Comparison of ENCODE assay signal across 8 mouse cellular contexts in the genomic region with DNA sequence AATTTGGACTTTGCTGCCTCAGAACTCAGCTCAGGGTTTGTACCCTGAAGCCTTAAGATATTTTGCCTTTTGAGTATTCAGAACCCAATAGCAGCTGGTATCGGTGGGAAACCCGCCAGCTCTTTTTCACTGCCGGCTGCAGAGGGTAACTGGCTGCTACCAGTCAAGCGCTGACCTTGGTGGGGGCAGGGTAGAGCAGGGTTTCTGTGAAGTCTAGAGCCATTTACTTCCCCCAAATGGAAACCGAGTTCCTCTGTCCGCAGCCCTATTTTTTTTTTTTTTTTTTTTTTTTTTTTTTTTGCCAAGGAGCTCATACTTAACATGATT. TPM values are rescaled to one million over a fixed set of nuclear protein-coding genes. Genes with fewer than 3 reads are reported as not detected.
DNase-seq lines count a peak whose midpoint lies in the region; ATAC-seq and TF ChIP-seq lines count a peak whose summit lies in the region.

No protein-coding gene starts in this region.

- H3K27ac ChIP-seq in forebrain, embryonic 10.5 days = peak overlapping the region; percentile 95
- peak overlapping the region; percentile 100 for H3K27ac ChIP-seq in heart, embryonic 16.5 days (ENCODE audit: low read length)
- no peak overlapping the region for H3K27ac ChIP-seq in liver, embryonic 14.5 days

- H3K4me2 ChIP-seq in heart, embryonic 16.5 days (ENCODE audit: low read depth, low read length) = peak overlapping the region; percentile 89
- H3K4me2 ChIP-seq in liver, embryonic 14.5 days (ENCODE audit: low read depth) = peak overlapping the region; percentile 86

- under 1% methylated on average over 6 of the region's 6 CpGs for WGBS in forebrain, embryonic 10.5 days
- WGBS in heart, embryonic 16.5 days = 1% methylated on average over 6 of the region's 6 CpGs
- WGBS in liver, embryonic 14.5 days (ENCODE audit: insufficient replicate concordance) = 1% methylated on average over 6 of the region's 6 CpGs

- peak; percentile 79 for DNase-seq in 416B (ENCODE audit: low read depth)
- peak; percentile 87 for DNase-seq in adrenal gland, postnatal 14 days
- DNase-seq in forebrain, embryonic 10.5 days (ENCODE audit: extremely low spot score, low spot score) = peak; percentile 41
- DNase-seq in kidney, postnatal 36 days = peak; percentile 94
- DNase-seq in liver, embryonic 14.5 days (ENCODE audit: low read depth in 3 of 3, low spot score in 3 of 3) = no peak
- DNase-seq in ovary, adult 18-20 months (ENCODE audit: low spot score) = peak; percentile 84
- peak; percentile 21 to 37 for DNase-seq in thymus, postnatal 36 days

- TF ChIP-seq EP300 in liver, embryonic 14.5 days (IDR thresholded peaks at IDR 0.05; ENCODE audit: low read depth) = no peak

- TF ChIP-seq CTCF in liver, embryonic 14.5 days (IDR thresholded peaks at IDR 0.05; ENCODE audit: low read depth) = no peak

- 0 out of 2 replicates have a peak, but pooled peaks cover 3% of the 10 kb centered on the region for H3K36me3 ChIP-seq in forebrain, embryonic 10.5 days (replicated peaks)
- no peaks in the 10 kb centered on the region for H3K36me3 ChIP-seq in heart, embryonic 16.5 days (ENCODE audit: control insufficient read depth, insufficient read depth)
- H3K36me3 ChIP-seq in liver, embryonic 14.5 days (replicated peaks; ENCODE audit: control insufficient read depth, insufficient read depth, low read depth) = no peaks in the 10 kb centered on the region

- no peak for ATAC-seq in heart, embryonic 16.5 days (replicated peaks; ENCODE audit: extremely low read depth, insufficient read depth, low FRiP score)
- ATAC-seq in liver, embryonic 14.5 days (ENCODE audit: insufficient read depth) = no peak

- peak overlapping the region; percentile 86 for H3K4me3 ChIP-seq in forebrain, embryonic 10.5 days
- H3K4me3 ChIP-seq in heart, embryonic 16.5 days (ENCODE audit: low read length) = peak overlapping the region; percentile 91
- H3K4me3 ChIP-seq in liver, embryonic 14.5 days (ENCODE audit: insufficient read depth in 1 of 2, low read depth in 2 of 2, low read length in 2 of 2) = peak overlapping the region in 1 of 2 experiments; percentile 63; a peak in 2 of 4 replicates

- H3K4me1 ChIP-seq in forebrain, embryonic 10.5 days = peaks cover 44% of the 10 kb centered on the region
- peaks cover 13% of the 10 kb centered on the region for H3K4me1 ChIP-seq in heart, embryonic 16.5 days (ENCODE audit: control insufficient read depth, insufficient read depth, low read length)
- no peaks in the 10 kb centered on the region for H3K4me1 ChIP-seq in liver, embryonic 14.5 days (replicated peaks; ENCODE audit: control insufficient read depth in 2 of 2, insufficient read depth in 2 of 2, low read length in 1 of 2)

- H3K27me3 ChIP-seq in forebrain, embryonic 10.5 days (ENCODE audit: poor library complexity, severe bottlenecking) = no peaks in the 10 kb centered on the region
- H3K27me3 ChIP-seq in heart, embryonic 16.5 days (ENCODE audit: control insufficient read depth, insufficient read depth, low read length) = no peaks in the 10 kb centered on the region
- H3K27me3 ChIP-seq in liver, embryonic 14.5 days (ENCODE audit: control insufficient read depth, insufficient read depth, low read length) = peaks cover 31% of the 10 kb centered on the region

- H3K9ac ChIP-seq in heart, embryonic 16.5 days (ENCODE audit: low read length) = peak overlapping the region; percentile 93
- H3K9ac ChIP-seq in liver, embryonic 14.5 days (replicated peaks) = no peak overlapping the region

- no peaks in the 10 kb centered on the region for H3K9me3 ChIP-seq in forebrain, embryonic 10.5 days
- no peaks in the 10 kb centered on the region for H3K9me3 ChIP-seq in heart, embryonic 16.5 days (replicated peaks; ENCODE audit: control insufficient read depth, low read length)
- H3K9me3 ChIP-seq in liver, embryonic 14.5 days (ENCODE audit: control insufficient read depth, low read length) = no peaks in the 10 kb centered on the region

RNA-seq across cellular contexts. Expression of gene Jun, which starts 1.7 kb away (rescaled TPM):
- total RNA-seq in adrenal gland, postnatal 14 days (2021) = 68.6 and 95.7 TPM in 2 replicates
- polyA plus RNA-seq in forebrain, embryonic 10.5 days (2016; fragmentation: Nextera tagmentation; extraction: Ambion mirVana) = 74.2 and 82.9 TPM in 2 replicates
- 72.0 and 81.5 TPM in 2 replicates for polyA plus RNA-seq in heart, embryonic 16.5 days (2015; fragmentation: Nextera tagmentation; extraction: Ambion mirVana)
- polyA plus RNA-seq in liver, embryonic 14.5 days (2012; rRNA removed) = 2.0 and 2.4 TPM in 2 replicates
- polyA plus RNA-seq in liver, embryonic 14.5 days (2014; fragmentation: Nextera tagmentation; extraction: Ambion mirVana) = 1.1 and 1.4 TPM in 2 replicates

Comparison
In these comparisons a context has a peak if more than half of its experiments do, and no peak if none do; other contexts are left out.
1. DNase-seq: peak in 416B (single experiment), adrenal gland, postnatal 14 days (single experiment), forebrain, embryonic 10.5 days (single experiment), kidney, postnatal 36 days (2 of 2), ovary, adult 18-20 months (single experiment) and thymus, postnatal 36 days (2 of 2); none in liver, embryonic 14.5 days (0 of 3).
2. RNA of gene Jun, which starts 1.7 kb away (polyA plus RNA-seq): 74.2 to 82.9 TPM in forebrain, embryonic 10.5 days and 72.0 to 81.5 TPM in heart, embryonic 16.5 days; 1.1 to 2.4 TPM in liver, embryonic 14.5 days; every median in the first group is over 10 times any median in the second.